Mouse (Mus musculus) limb, embryonic 13.5 days (tissue): ENCODE results near the gene Ncl. TPM values are rescaled to one million over a fixed set of nuclear protein-coding genes. Genes with fewer than 3 reads are reported as not detected.

Experiments
- ATAC-seq: fragments of 200-750 bp; cut with Nextera tagmentation; 2 replicates; pipeline ENCODE4 v1.8.0; 2017; ENCODE audit warnings: low read depth, moderate number of reproducible peaks, moderate TSS enrichment; ENCODE audit not compliant: low FRiP score
- H3K27ac ChIP-seq: fragments of 300-500 bp; sonication (generic); 2 replicates; pipeline ENCODE4 v1.5.1; 2015; ENCODE audit warnings: inconsistent platforms, mild to moderate bottlenecking, moderate library complexity
- H3K27me3 ChIP-seq: fragments of 300-500 bp; sonication (generic); 2 replicates; pipeline ENCODE4 v1.6.1; 2015; ENCODE audit warnings: mild to moderate bottlenecking, inconsistent platforms
- H3K36me3 ChIP-seq: fragments of 300-500 bp; sonication (generic); 2 replicates; pipeline ENCODE4 v1.6.1; 2015; ENCODE audit warnings: inconsistent platforms, mild to moderate bottlenecking, moderate library complexity
- H3K4me1 ChIP-seq: fragments of 300-500 bp; sonication (generic); 2 replicates; pipeline ENCODE4 v1.6.1; 2015; ENCODE audit warnings: inconsistent platforms
- H3K4me2 ChIP-seq: fragments of 300-500 bp; sonication (generic); replicated peaks from 2 replicates; pipeline ENCODE4 v1.6.1; 2015; ENCODE audit warnings: inconsistent platforms, mild to moderate bottlenecking, moderate library complexity
- H3K4me3 ChIP-seq: fragments of 300-500 bp; sonication (generic); 2 replicates; pipeline ENCODE4 v1.5.1; 2015; ENCODE audit warnings: moderate library complexity, mild to moderate bottlenecking, inconsistent platforms
- H3K9ac ChIP-seq: fragments of 300-500 bp; sonication (generic); 2 replicates; pipeline ENCODE4 v1.6.1; 2015; ENCODE audit warnings: mild to moderate bottlenecking, inconsistent platforms
- H3K9me3 ChIP-seq: fragments of 300-500 bp; sonication (generic); 2 replicates; pipeline ENCODE4 v1.6.1; 2016; ENCODE audit warnings: inconsistent platforms
- WGBS: fragments of 180-500 bp; shearing (Covaris S2); methylation state at CpG from one replicate; pipeline ENCODE4 v1.1.7; 2015; 5-methylcytosine and 5-hydroxymethylcytosine counted together
- polyA plus RNA-seq: library from polyadenylated mRNA; unstranded; fragments of >200 nt; fragmentation: Nextera tagmentation; extraction: Ambion mirVana; gene quantifications from 2 replicates; pipeline ENCODE4 v1.2.1, GENCODE M21; 2015

The Ncl gene
- polyA plus RNA-seq, 1 experiment from 2014 or later, result 419 TPM

GRCm38 (mm10) chr1:86309270-86309833 is 49.8 kb downstream of the Ncl start:
- Histone ChIP-seq H3K27me3 (peaks cover 17% of the 10 kb centered on the region), H3K9ac (no peak overlapping the region), H3K27ac (no peak overlapping the region), H3K36me3 (peaks cover 16% of the 10 kb centered on the region), H3K4me3 (no peak overlapping the region), H3K9me3 (no peaks in the 10 kb centered on the region), H3K4me2 (no peak overlapping the region), H3K4me1 (peaks cover 23% of the 10 kb centered on the region)
- no peak for ATAC-seq
- 90% methylated on average over 7 of the region's 7 CpGs for WGBS

- WGBS, result 40% methylated on average over 4 of the region's 4 CpGs
- H3K4me3 ChIP-seq, result no peak overlapping the region
- H3K9ac ChIP-seq, result peak overlapping the region; percentile 25; the same call in 1 of the 2 replicates
- H3K4me1 ChIP-seq, result peaks cover 24% of the 10 kb centered on the region
- H3K4me2 ChIP-seq, result no peak overlapping the region
- ATAC-seq, result no peak
- peaks cover 21% of the 10 kb centered on the region for H3K27me3 ChIP-seq
- H3K36me3 ChIP-seq, result peaks cover 16% of the 10 kb centered on the region
- no peak overlapping the region for H3K27ac ChIP-seq
- no peaks in the 10 kb centered on the region for H3K9me3 ChIP-seq
These were observed 51.1 kb downstream of the Ncl start for GRCm38 (mm10) chr1:86307871-86308641.

- H3K4me1 ChIP-seq, result peaks cover 32% of the 10 kb centered on the region
- H3K27me3 ChIP-seq, result peaks cover 26% of the 10 kb centered on the region
- no peak overlapping the region for H3K4me2 ChIP-seq
- WGBS, result 85% methylated on average over 7 of the region's 7 CpGs
- H3K4me3 ChIP-seq, result no peak overlapping the region
- peaks cover 16% of the 10 kb centered on the region for H3K36me3 ChIP-seq
- H3K9me3 ChIP-seq, result no peaks in the 10 kb centered on the region
- H3K27ac ChIP-seq, result no peak overlapping the region; the same call in 1 of the 2 replicates
- H3K9ac ChIP-seq, result no peak overlapping the region
- ATAC-seq, result no peak
These were observed 51.9 kb downstream of the Ncl start for GRCm38 (mm10) chr1:86307177-86307762.

GRCm38 (mm10) chr1:86306686-86307085 is 52.5 kb downstream of the Ncl start:
- Histone ChIP-seq H3K36me3 (peaks cover 16% of the 10 kb centered on the region), H3K27ac (no peak overlapping the region), H3K27me3 (peaks cover 30% of the 10 kb centered on the region), H3K9me3 (no peaks in the 10 kb centered on the region), H3K9ac (no peak overlapping the region), H3K4me2 (no peak overlapping the region), H3K4me1 (peaks cover 36% of the 10 kb centered on the region), H3K4me3 (no peak overlapping the region)
- WGBS, result 90% methylated on average over 3 of the region's 3 CpGs
- no peak for ATAC-seq

GRCm38 (mm10) chr1:86303873-86304250 is 55.3 kb downstream of the Ncl start:
- 4% methylated on average over 16 of the region's 16 CpGs for WGBS
- peaks cover 16% of the 10 kb centered on the region for H3K36me3 ChIP-seq
- no peak for ATAC-seq
- peaks cover 41% of the 10 kb centered on the region for H3K4me1 ChIP-seq
- H3K9ac ChIP-seq, result peak overlapping the region; percentile 72
- H3K4me3 ChIP-seq, result peak overlapping the region; percentile 59
- H3K27ac ChIP-seq, result no peak overlapping the region; the same call in 1 of the 2 replicates
- peaks cover 29% of the 10 kb centered on the region for H3K27me3 ChIP-seq
- peak overlapping the region; percentile 94 for H3K4me2 ChIP-seq
- no peaks in the 10 kb centered on the region for H3K9me3 ChIP-seq

- no peak overlapping the region for H3K27ac ChIP-seq
- peak overlapping the region; percentile 72 for H3K9ac ChIP-seq
- peak; percentile 85 for ATAC-seq
- WGBS, result under 1% methylated on average over 65 of the region's 65 CpGs
- no peaks in the 10 kb centered on the region for H3K9me3 ChIP-seq
- peak overlapping the region; percentile 59 for H3K4me3 ChIP-seq
- peaks cover 29% of the 10 kb centered on the region for H3K27me3 ChIP-seq
- H3K36me3 ChIP-seq, result peaks cover 16% of the 10 kb centered on the region
- peak overlapping the region; percentile 94 for H3K4me2 ChIP-seq
- peaks cover 40% of the 10 kb centered on the region for H3K4me1 ChIP-seq
These were observed 55.9 kb downstream of the Ncl start for GRCm38 (mm10) chr1:86303063-86303872.

- ATAC-seq, result no peak
- Histone ChIP-seq H3K4me2 (peak within 1 kb of the TSS; percentile 94), H3K27ac (no peak within 1 kb of the TSS), H3K36me3 (peaks cover 16% of the 10 kb centered on the region), H3K9ac (peak within 1 kb of the TSS; percentile 72), H3K4me1 (peaks cover 35% of the 10 kb centered on the region), H3K27me3 (peaks cover 29% of the 10 kb centered on the region), H3K9me3 (no peaks in the 10 kb centered on the region), H3K4me3 (peak within 1 kb of the TSS; percentile 59)
- 21% methylated on average over 6 of the region's 6 CpGs for WGBS
These were observed 56.7 kb downstream of the Ncl start, which contains the start of gene B3gnt7 for GRCm38 (mm10) chr1:86302532-86302931. B3gnt7 (plus strand) TSS chr1:86302832.

GRCm38 (mm10) chr1:86301221-86302091 is 57.7 kb downstream of the Ncl start:
- peaks cover 35% of the 10 kb centered on the region for H3K4me1 ChIP-seq
- no peak overlapping the region for H3K4me3 ChIP-seq
- peaks cover 29% of the 10 kb centered on the region for H3K27me3 ChIP-seq
- 39% methylated on average over 6 of the region's 6 CpGs for WGBS
- peaks cover 14% of the 10 kb centered on the region for H3K36me3 ChIP-seq
- no peak for ATAC-seq
- no peak overlapping the region for H3K9ac ChIP-seq
- no peak overlapping the region for H3K4me2 ChIP-seq
- no peak overlapping the region for H3K27ac ChIP-seq
- no peaks in the 10 kb centered on the region for H3K9me3 ChIP-seq

- H3K9ac ChIP-seq, result no peak overlapping the region
- peaks cover 29% of the 10 kb centered on the region for H3K27me3 ChIP-seq
- no peaks in the 10 kb centered on the region for H3K9me3 ChIP-seq
- no peak for ATAC-seq
- H3K4me3 ChIP-seq, result no peak overlapping the region
- H3K36me3 ChIP-seq, result peaks cover 7% of the 10 kb centered on the region
- H3K27ac ChIP-seq, result no peak overlapping the region
- WGBS, result 50% methylated on average over 7 of the region's 7 CpGs
- no peak overlapping the region for H3K4me2 ChIP-seq
- H3K4me1 ChIP-seq, result peaks cover 35% of the 10 kb centered on the region
These were observed 58.5 kb downstream of the Ncl start for GRCm38 (mm10) chr1:86300731-86301130.

GRCm38 (mm10) chr1:86300093-86300492 is 59.1 kb downstream of the Ncl start:
- no peak overlapping the region for H3K9ac ChIP-seq
- ATAC-seq, result no peak
- H3K27me3 ChIP-seq, result peaks cover 26% of the 10 kb centered on the region
- H3K4me3 ChIP-seq, result no peak overlapping the region
- no peak overlapping the region for H3K4me2 ChIP-seq
- WGBS, result 6% methylated on average over 2 of the region's 2 CpGs
- H3K4me1 ChIP-seq, result peaks cover 35% of the 10 kb centered on the region
- H3K36me3 ChIP-seq, result 0 out of 2 replicates have a peak, but pooled peaks cover under 1% of the 10 kb centered on the region
- H3K27ac ChIP-seq, result no peak overlapping the region
- H3K9me3 ChIP-seq, result no peaks in the 10 kb centered on the region
